Mouse (Mus musculus) embryonic fibroblast, embryonic 13.5 days (primary cell): Measurements from ENCODE around the gene Inf2. TPM values are rescaled to one million over a fixed set of nuclear protein-coding genes. Genes with fewer than 3 reads are reported as not detected.

Experiments
- H3K27ac ChIP-seq: 2 replicates; pipeline ENCODE4 v1.5.1; 2012; ENCODE audit warnings: low read length, control low read depth, inconsistent platforms; ENCODE audit not compliant: insufficient read depth
- H3K4me1 ChIP-seq: 2 replicates; pipeline ENCODE4 v1.6.1; 2011; ENCODE audit warnings: low read length; ENCODE audit not compliant: control insufficient read depth, insufficient read depth
- H3K4me3 ChIP-seq: 2 replicates; pipeline ENCODE4 v1.5.1; 2011; ENCODE audit warnings: mild to moderate bottlenecking, control low read depth, low read length; ENCODE audit not compliant: insufficient read depth
- CTCF ChIP-seq: IDR thresholded peaks from 2 replicates; pipeline ENCODE4 v1.5.1; 2011; ENCODE audit warnings: mild to moderate bottlenecking, control low read depth, low read length, moderate library complexity, borderline replicate concordance; ENCODE audit not compliant: insufficient read depth
- POLR2A ChIP-seq: IDR thresholded peaks from 2 replicates; pipeline ENCODE4 v1.6.1; 2011; ENCODE audit warnings: low read depth, mild to moderate bottlenecking, control low read depth, low read length, moderate library complexity
- polyA plus RNA-seq: library from polyadenylated mRNA; stranded (reverse); fragments of >200 nt; gene quantifications from 2 replicates; pipeline ENCODE4 v1.2.4, GENCODE M21; 2011; ENCODE audit warnings: low read depth; ENCODE audit not compliant: missing spikeins, insufficient read length

Inf2 gene
- polyA plus RNA-seq, 1 experiment: 67.6 TPM

DNA sequence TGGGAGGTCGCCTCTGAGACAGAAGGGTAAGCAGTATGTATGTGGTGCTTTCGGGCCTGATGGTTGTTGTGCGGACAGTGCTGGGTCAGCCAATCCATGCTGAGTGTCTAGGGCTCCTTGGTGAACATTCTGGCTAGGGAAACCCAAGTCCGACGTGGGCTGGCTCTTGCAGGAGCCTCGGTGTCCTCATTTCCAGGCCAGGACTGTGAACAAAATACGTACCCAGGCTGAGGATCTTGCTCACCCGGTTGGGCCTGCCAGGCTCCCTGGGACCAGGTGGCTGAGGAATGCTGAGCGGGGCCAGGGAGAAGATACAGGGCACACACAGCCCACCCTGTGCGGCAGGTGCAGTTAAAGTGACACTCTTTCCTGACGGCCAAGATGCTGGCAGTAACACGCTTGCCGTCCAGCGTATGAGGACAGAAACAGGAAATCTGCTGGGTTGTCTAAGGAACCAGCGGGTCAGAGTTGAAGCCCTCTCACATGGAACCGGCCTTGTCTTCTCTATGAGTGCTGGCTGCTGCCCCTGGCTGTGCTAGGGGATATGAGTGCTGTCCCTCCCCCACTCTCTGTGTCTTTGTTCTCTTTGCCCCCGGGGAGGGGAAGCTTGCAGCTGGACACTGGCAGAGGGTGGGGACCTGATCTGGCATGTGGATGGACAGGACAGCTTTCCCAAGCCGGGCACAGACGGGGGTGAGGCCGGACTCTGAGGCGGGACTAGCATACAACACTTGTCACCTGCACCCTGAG is 4.6 kb downstream of the Inf2 start:
- Histone ChIP-seq H3K4me1 (peaks cover 34% of the 10 kb centered on the region), H3K27ac (no peak overlapping the region), H3K4me3 (no peak overlapping the region)
- TF ChIP-seq CTCF (no peak), POLR2A (no peak)

DNA sequence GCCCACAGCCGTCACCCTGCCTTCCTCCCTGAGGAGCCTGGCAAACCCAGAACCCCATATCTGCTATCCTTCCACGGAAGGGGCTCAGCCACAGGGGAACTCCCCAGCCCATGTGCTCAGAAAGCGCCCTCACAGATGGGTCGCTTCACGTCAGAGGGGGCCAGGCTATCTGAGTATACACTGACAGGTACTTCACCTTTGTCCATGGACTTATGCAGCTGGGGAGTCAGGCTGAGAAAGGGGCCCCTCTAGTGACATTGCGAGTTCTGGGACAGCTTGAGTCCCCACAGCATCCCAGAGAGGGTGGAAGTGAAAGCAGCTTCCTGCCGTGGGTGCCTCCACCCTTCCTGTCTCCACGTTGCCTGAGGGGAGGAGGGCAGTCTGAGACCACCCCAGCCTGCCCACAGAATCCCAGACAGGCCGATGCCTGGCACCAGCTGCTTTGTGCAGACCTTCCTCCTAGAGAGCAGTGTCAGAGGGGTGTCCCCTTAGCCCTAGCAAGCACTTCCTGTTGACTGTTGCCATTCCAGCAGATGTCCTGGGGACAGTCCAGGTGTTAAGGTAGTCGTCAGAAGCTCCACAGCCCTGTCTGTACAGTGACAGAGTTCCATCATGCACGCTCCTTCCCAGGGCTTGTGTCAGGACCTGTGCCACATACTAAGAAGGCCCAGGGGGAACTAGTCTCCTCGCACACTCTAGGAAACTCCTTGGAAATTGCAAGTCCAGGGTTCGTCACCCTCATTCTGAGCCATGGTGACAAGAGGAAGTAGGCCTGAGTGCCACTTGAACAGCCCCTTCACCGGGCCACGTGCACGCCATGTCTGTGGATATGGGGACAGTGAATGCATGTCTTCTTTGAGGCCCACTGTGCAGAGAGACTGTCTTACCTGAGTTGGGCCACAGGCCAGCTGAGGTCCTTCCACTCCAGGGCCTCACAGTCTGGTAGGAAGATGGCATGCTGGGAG is 5.6 kb downstream of the Inf2 start:
- TF ChIP-seq CTCF: no peak
- no peak for TF ChIP-seq POLR2A
- peaks cover 43% of the 10 kb centered on the region for H3K4me1 ChIP-seq
- H3K4me3 ChIP-seq: no peak overlapping the region
- H3K27ac ChIP-seq: peak overlapping the region; percentile 88

DNA sequence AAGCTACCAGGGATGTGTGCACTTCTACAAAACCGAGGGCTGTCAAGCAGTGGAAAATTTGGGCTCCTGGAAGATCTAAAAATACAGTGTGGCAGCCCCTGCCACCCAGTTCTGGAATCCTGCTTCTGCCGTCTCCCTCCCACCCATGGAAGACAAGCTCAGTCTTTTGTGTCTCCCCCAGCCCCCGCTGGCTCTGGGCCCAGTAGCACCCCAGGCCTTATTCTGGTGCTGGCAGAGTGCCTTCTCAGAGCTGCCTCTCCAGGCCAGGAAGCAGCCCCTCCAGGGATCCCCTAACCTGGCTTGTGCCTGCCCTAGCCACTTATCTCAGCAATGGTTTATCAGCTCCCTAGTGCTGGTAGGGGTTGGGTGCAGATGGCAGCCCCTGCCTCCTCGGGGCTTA is 6.4 kb downstream of the Inf2 start:
- TF ChIP-seq POLR2A: no peak
- TF ChIP-seq CTCF: no peak
- H3K4me3 ChIP-seq: no peak overlapping the region
- peaks cover 43% of the 10 kb centered on the region for H3K4me1 ChIP-seq
- peak overlapping the region; percentile 88 for H3K27ac ChIP-seq

DNA sequence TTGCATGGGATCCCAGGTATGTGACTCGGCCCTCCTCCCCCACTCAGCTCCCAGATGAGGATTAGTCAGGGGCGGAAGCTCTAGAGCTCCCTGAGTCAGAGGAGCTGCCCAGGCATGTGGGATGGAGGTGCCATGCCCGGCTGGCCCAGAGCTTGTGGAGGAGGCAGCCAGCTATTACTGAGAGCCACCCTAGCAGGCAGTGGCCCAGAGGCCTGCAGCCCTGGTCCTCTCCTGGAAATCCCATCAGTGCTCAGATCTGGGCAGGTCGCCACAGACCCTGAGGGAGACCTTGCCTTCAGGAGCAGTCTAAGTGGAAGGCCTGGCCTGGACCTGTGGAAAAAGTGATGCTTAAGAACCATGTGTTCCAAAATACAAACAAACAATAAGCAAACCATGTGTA is 7.0 kb downstream of the Inf2 start:
- Histone ChIP-seq H3K27ac (peak overlapping the region; percentile 88), H3K4me3 (no peak overlapping the region), H3K4me1 (peaks cover 40% of the 10 kb centered on the region)
- TF ChIP-seq CTCF (no peak), POLR2A (no peak)

- Histone ChIP-seq H3K4me1 (peaks cover 32% of the 10 kb centered on the region), H3K4me3 (no peak overlapping the region), H3K27ac (peak overlapping the region; percentile 88)
- TF ChIP-seq CTCF (no peak), POLR2A (0 out of 2 replicates have a peak, but pooled peaks have one; percentile 9)
Measured at GRCm38 (mm10) chr12:112596454-112596853, 7.9 kb downstream of the Inf2 start.

DNA sequence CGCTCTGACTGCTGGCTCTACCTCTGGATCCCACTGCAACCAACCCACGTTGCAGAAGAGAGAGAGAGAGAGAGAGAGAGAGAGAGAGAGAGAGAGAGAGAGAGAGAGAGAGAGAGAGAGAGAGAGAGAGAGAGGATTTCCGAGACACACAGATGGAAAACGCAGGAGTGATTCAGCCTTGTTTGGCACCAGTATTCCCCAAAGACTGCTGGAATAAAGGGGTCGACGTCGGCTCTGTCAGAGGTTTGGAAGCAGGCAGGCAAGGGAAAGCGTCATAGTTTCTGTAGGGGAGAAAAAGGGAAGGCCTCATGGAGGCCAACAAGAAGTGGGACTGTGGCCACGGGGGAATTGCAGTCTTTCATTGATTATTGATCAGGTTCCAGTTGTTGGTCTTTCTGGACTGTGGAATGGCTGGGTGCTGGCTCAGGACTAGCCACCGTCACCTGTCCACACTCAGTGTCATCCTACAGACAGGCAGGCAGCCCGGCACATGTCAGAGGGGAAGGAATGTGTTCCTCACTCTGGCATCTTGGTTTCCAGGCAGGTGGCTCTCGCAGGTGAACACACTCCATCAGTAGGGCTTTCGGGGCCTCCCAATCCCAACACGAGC is 8.4 kb downstream of the Inf2 start:
- TF ChIP-seq POLR2A: 0 out of 2 replicates have a peak, but pooled peaks have one; percentile 1
- no peak for TF ChIP-seq CTCF
- Histone ChIP-seq H3K4me3 (no peak overlapping the region), H3K27ac (peak overlapping the region; percentile 88), H3K4me1 (peaks cover 32% of the 10 kb centered on the region)

DNA sequence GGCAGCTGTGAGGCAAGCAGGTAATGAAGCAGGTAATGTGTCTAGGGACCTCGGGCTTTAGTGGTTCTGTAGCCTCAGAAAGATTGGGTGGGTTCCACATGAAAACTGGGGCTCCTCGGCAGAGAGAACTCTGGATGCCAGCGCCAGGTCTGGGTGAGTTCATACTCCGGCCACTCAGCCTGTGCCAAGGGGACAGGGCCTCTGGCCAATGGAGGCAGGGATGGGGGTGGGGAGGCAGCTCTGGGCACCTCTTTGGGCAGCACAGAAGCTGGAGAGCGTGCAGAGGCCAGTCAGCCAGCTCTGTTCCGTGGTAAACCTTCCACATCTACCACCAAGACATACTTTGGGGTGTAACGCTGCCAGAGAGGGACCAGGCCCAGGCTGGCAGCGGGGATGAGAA is 9.0 kb downstream of the Inf2 start:
- TF ChIP-seq POLR2A (no peak), CTCF (no peak)
- H3K27ac ChIP-seq: peak overlapping the region; percentile 88; the same call in 1 of the 2 replicates
- peaks cover 32% of the 10 kb centered on the region for H3K4me1 ChIP-seq
- no peak overlapping the region for H3K4me3 ChIP-seq

GRCm38 (mm10) chr12:112599198-112599597 is 10.6 kb downstream of the Inf2 start:
- H3K4me1 ChIP-seq: peaks cover 30% of the 10 kb centered on the region
- peak overlapping the region; percentile 44 for H3K27ac ChIP-seq
- H3K4me3 ChIP-seq: no peak overlapping the region
- TF ChIP-seq CTCF: no peak
- no peak for TF ChIP-seq POLR2A

DNA sequence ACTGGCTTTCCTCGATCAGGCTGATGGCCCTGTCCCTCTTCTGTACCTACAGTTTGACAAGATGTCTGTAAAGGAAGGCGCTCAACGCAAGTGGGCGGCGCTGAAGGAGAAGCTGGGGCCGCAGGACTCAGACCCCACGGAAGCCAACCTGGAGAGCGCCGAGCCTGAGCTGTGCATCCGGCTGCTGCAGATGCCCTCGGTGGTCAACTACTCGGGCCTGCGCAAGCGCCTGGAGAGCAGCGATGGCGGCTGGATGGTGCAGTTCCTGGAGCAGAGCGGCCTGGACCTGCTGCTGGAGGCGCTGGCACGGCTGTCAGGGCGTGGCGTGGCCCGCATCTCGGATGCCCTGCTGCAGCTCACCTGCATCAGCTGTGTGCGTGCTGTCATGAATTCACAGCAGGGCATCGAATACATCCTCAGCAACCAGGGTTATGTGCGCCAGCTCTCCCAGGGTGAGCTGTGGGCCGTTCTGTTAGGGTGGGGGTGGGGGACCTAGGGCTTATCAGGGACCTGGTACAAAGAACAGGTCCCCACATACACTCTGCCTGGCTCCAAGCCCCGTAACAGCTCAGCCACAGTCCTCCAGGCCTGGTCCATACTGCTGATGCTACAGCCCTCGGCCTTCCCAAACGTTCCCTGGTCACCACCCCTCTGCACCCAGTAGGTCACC is 11.5 kb downstream of the Inf2 start:
- H3K27ac ChIP-seq: peak overlapping the region; percentile 10; the same call in 1 of the 2 replicates
- peaks cover 27% of the 10 kb centered on the region for H3K4me1 ChIP-seq
- TF ChIP-seq POLR2A (no peak), CTCF (no peak)
- H3K4me3 ChIP-seq: no peak overlapping the region
